Mouse (Mus musculus): Measurements from ENCODE around the gene Slc15a5.

GRCm38 (mm10) chr6:138072963-138073339 lies 6.8 kb downstream of the Slc15a5 start:
- no peak for TF ChIP-seq GATA1 (IDR thresholded peaks at IDR 0.05; ENCODE audit: borderline replicate concordance, low read length)
- no peak for TF ChIP-seq FLI1 (IDR thresholded peaks at IDR 0.05; ENCODE audit: low read length)
